Mouse (Mus musculus): ENCODE data around the gene Tppp2.

GRCm38 (mm10) chr14:51892191-51892939, 25.9 kb upstream of the Tppp2 start, which contains the start of gene Slc39a2:
- TF ChIP-seq CTCF (IDR thresholded peaks at IDR 0.05) (no peak), EP300 (IDR thresholded peaks at IDR 0.05; ENCODE audit: insufficient read depth, low read depth, low read length) (no peak), POLR2A (IDR thresholded peaks at IDR 0.05; ENCODE audit: insufficient read depth, low read depth, low read length) (no peak)

Measured in heart, adult 2 months (tissue).